Mouse (Mus musculus) liver, embryonic 11.5 days (tissue): ENCODE measurements around the gene Cst7. TPM values are rescaled to one million over a fixed set of nuclear protein-coding genes. Genes with fewer than 3 reads are reported as not detected.
A peak's percentile ranks its signal among the peaks of the same experiment; 100 is the strongest.

Source experiments
- ATAC-seq: fragments of 200-750 bp; cut with Nextera tagmentation; replicated peaks from 2 replicates; pipeline ENCODE4 v1.8.0; 2017; ENCODE audit warnings: moderate number of reproducible peaks, mild to moderate bottlenecking, moderate TSS enrichment, moderate library complexity; ENCODE audit not compliant: low FRiP score
- DNase-seq: peaks from one replicate; pipeline ENCODE4 v3.0.0-alpha.2; 2017; ENCODE audit warnings: low spot score
- H3K27ac ChIP-seq: fragments of 300-500 bp; sonication (generic); 2 replicates; pipeline ENCODE4 v1.5.1; 2014; ENCODE audit warnings: mild to moderate bottlenecking, low read depth, low read length, control low read depth
- H3K27me3 ChIP-seq: fragments of 300-500 bp; sonication (generic); replicated peaks from 2 replicates; pipeline ENCODE4 v1.6.1; 2014; ENCODE audit warnings: low read length, mixed read lengths; ENCODE audit not compliant: control insufficient read depth, insufficient read depth
- H3K36me3 ChIP-seq: fragments of 300-500 bp; sonication (generic); 2 replicates; pipeline ENCODE4 v1.6.1; 2014; ENCODE audit warnings: mild to moderate bottlenecking, low read length, moderate library complexity, mixed read lengths; ENCODE audit not compliant: control insufficient read depth, insufficient read depth
- H3K4me1 ChIP-seq: fragments of 300-500 bp; sonication (generic); replicated peaks from 2 replicates; pipeline ENCODE4 v1.6.1; 2014; ENCODE audit warnings: low read length, mixed read lengths; ENCODE audit not compliant: control insufficient read depth, insufficient read depth
- H3K4me2 ChIP-seq: fragments of 300-500 bp; sonication (generic); 2 replicates; pipeline ENCODE4 v1.6.1; 2014; ENCODE audit warnings: mild to moderate bottlenecking, control low read depth, moderate library complexity
- H3K4me3 ChIP-seq: fragments of 300-500 bp; sonication (generic); 2 replicates; pipeline ENCODE4 v1.5.1; 2014; ENCODE audit warnings: low read depth, low read length, control low read depth
- H3K9ac ChIP-seq: fragments of 300-500 bp; sonication (generic); 2 replicates; pipeline ENCODE4 v1.6.1; 2014; ENCODE audit warnings: low read depth, low read length, control low read depth
- H3K9me3 ChIP-seq: fragments of 300-500 bp; sonication (generic); 2 replicates; pipeline ENCODE4 v1.6.1; 2016; ENCODE audit warnings: low read length, inconsistent platforms, mixed read lengths; ENCODE audit not compliant: control insufficient read depth
- WGBS: fragments of 180-500 bp; shearing (Covaris S2); extraction: QIAGEN DNeasy Blood & Tissue Kit; methylation state at CpG from one replicate; pipeline ENCODE4 v1.1.7; 2014; 5-methylcytosine and 5-hydroxymethylcytosine counted together
- polyA plus RNA-seq: library from polyadenylated mRNA; unstranded; fragments of >200 nt; fragmentation: Nextera tagmentation; extraction: Ambion mirVana; gene quantifications from 2 replicates; pipeline ENCODE4 v1.2.1, GENCODE M21; 2014

Cst7 gene
- polyA plus RNA-seq, 1 experiment from 2014 or later = 4.2 TPM

- WGBS = 59% methylated on average over 1 of the region's 1 CpGs
- H3K27me3 ChIP-seq = no peaks in the 10 kb centered on the region
Measured at GRCm38 (mm10) chr2:150579628-150580027, 9.4 kb downstream of the Cst7 start.

GRCm38 (mm10) chr2:150589076-150589475, 18.9 kb downstream of the Cst7 start:
- ATAC-seq (no peak), DNase-seq (no peak)
- WGBS = 85% methylated on average over 11 of the region's 11 CpGs
- Histone ChIP-seq H3K4me2 (no peak overlapping the region), H3K36me3 (peaks cover 17% of the 10 kb centered on the region; the same call in 1 of the 2 replicates), H3K27me3 (no peaks in the 10 kb centered on the region), H3K9me3 (no peaks in the 10 kb centered on the region), H3K9ac (no peak overlapping the region), H3K4me1 (no peaks in the 10 kb centered on the region), H3K27ac (no peak overlapping the region), H3K4me3 (no peak overlapping the region)

More at GRCm38 (mm10) chr2:150579628-150580027, 9.4 kb downstream of the Cst7 start:
- Histone ChIP-seq H3K4me3 (no peak overlapping the region), H3K4me2 (no peak overlapping the region), H3K4me1 (no peaks in the 10 kb centered on the region), H3K9me3 (no peaks in the 10 kb centered on the region), H3K27ac (no peak overlapping the region), H3K9ac (no peak overlapping the region), H3K36me3 (peaks cover 9% of the 10 kb centered on the region; the same call in 1 of the 2 replicates)
- ATAC-seq (no peak), DNase-seq (no peak)

- Histone ChIP-seq H3K4me3 (no peak overlapping the region), H3K4me2 (no peak overlapping the region), H3K9ac (no peak overlapping the region), H3K4me1 (no peaks in the 10 kb centered on the region), H3K27me3 (no peaks in the 10 kb centered on the region), H3K9me3 (no peaks in the 10 kb centered on the region), H3K27ac (no peak overlapping the region), H3K36me3 (peaks cover 4% of the 10 kb centered on the region; the same call in 1 of the 2 replicates)
- WGBS = 71% methylated on average over 3 of the region's 3 CpGs
- DNase-seq = no peak
- ATAC-seq = no peak
Measured at GRCm38 (mm10) chr2:150595411-150596190, 25.4 kb downstream of the Cst7 start.

GRCm38 (mm10) chr2:150600263-150600662, 30.0 kb downstream of the Cst7 start:
- no peak for DNase-seq
- H3K27me3 ChIP-seq = no peaks in the 10 kb centered on the region
- WGBS = 95% methylated on average over 2 of the region's 2 CpGs
- H3K27ac ChIP-seq = no peak overlapping the region
- no peaks in the 10 kb centered on the region for H3K9me3 ChIP-seq
- ATAC-seq = no peak
- no peak overlapping the region for H3K4me2 ChIP-seq
- no peak overlapping the region for H3K9ac ChIP-seq
- H3K4me1 ChIP-seq = no peaks in the 10 kb centered on the region
- H3K36me3 ChIP-seq = peaks cover 2% of the 10 kb centered on the region; the same call in 1 of the 2 replicates
- H3K4me3 ChIP-seq = no peak overlapping the region

GRCm38 (mm10) chr2:150602166-150602565, 32.0 kb downstream of the Cst7 start:
- WGBS = 94% methylated on average over 2 of the region's 2 CpGs
- ATAC-seq = no peak
- H3K27me3 ChIP-seq = no peaks in the 10 kb centered on the region
- H3K4me2 ChIP-seq = no peak overlapping the region
- peaks cover under 1% of the 10 kb centered on the region for H3K4me1 ChIP-seq
- 0 out of 2 replicates have a peak, but pooled peaks cover 2% of the 10 kb centered on the region for H3K36me3 ChIP-seq
- H3K9me3 ChIP-seq = no peaks in the 10 kb centered on the region
- no peak overlapping the region for H3K4me3 ChIP-seq
- DNase-seq = no peak
- H3K9ac ChIP-seq = no peak overlapping the region
- H3K27ac ChIP-seq = no peak overlapping the region

- DNase-seq (no peak), ATAC-seq (no peak)
- Histone ChIP-seq H3K4me2 (no peak overlapping the region), H3K27ac (no peak overlapping the region), H3K9ac (no peak overlapping the region), H3K9me3 (no peaks in the 10 kb centered on the region), H3K4me3 (no peak overlapping the region), H3K36me3 (0 out of 2 replicates have a peak, but pooled peaks cover 2% of the 10 kb centered on the region), H3K4me1 (peaks cover 7% of the 10 kb centered on the region), H3K27me3 (no peaks in the 10 kb centered on the region)
- 88% methylated on average over 2 of the region's 2 CpGs for WGBS
Measured at GRCm38 (mm10) chr2:150604802-150605201, 34.6 kb downstream of the Cst7 start.

GRCm38 (mm10) chr2:150607086-150607485, 36.9 kb downstream of the Cst7 start:
- peak overlapping the region; percentile 83 for H3K4me2 ChIP-seq
- H3K4me1 ChIP-seq = peaks cover 13% of the 10 kb centered on the region
- H3K9ac ChIP-seq = no peak overlapping the region
- H3K27me3 ChIP-seq = no peaks in the 10 kb centered on the region
- WGBS = 30% methylated on average over 1 of the region's 1 CpGs
- DNase-seq (no peak), ATAC-seq (no peak)
- no peak overlapping the region for H3K27ac ChIP-seq
- peak overlapping the region; percentile 92 for H3K4me3 ChIP-seq
- H3K36me3 ChIP-seq = 0 out of 2 replicates have a peak, but pooled peaks cover 2% of the 10 kb centered on the region
- no peaks in the 10 kb centered on the region for H3K9me3 ChIP-seq

- Histone ChIP-seq H3K27ac (peak within 1 kb of the TSS; percentile 57), H3K4me3 (peak within 1 kb of the TSS; percentile 92), H3K36me3 (0 out of 2 replicates have a peak, but pooled peaks cover 2% of the 10 kb centered on the region), H3K9me3 (no peaks in the 10 kb centered on the region), H3K4me1 (peaks cover 13% of the 10 kb centered on the region), H3K4me2 (peak within 1 kb of the TSS; percentile 83), H3K27me3 (no peaks in the 10 kb centered on the region), H3K9ac (peak within 1 kb of the TSS; percentile 85)
- ATAC-seq (peak; percentile 92), DNase-seq (peak; percentile 90)
- WGBS = under 1% methylated on average over 42 of the region's 42 CpGs
Measured at GRCm38 (mm10) chr2:150608087-150608799, 38.0 kb downstream of the Cst7 start, which contains the start of gene Apmap. TSS of gene Apmap (minus strand) at chr2:150608567.
